Mouse (Mus musculus) limb, embryonic 11.5 days (tissue): ENCODE measurements at regions not wholly inside any gene's neighbourhood (a gene's known extent, or its start where the extent isn't known, plus 50 kb on each side); places are given as distances from the start of the nearest gene placed in this dataset.

Source experiments
- ATAC-seq: fragments of 200-750 bp; cut with Nextera tagmentation; 2 replicates; pipeline ENCODE4 v1.8.0; 2017; ENCODE audit warnings: low read depth; ENCODE audit not compliant: insufficient number of reproducible peaks, low FRiP score, low TSS enrichment
- DNase-seq: peaks from one replicate; pipeline ENCODE4 v3.0.0-alpha.2; 2015; ENCODE audit warnings: low spot score
- H3K27ac ChIP-seq: fragments of 300-500 bp; sonication (generic); replicated peaks from 2 replicates; pipeline ENCODE4 v1.5.1; 2014; ENCODE audit warnings: low read depth, mild to moderate bottlenecking, low read length
- H3K27me3 ChIP-seq: fragments of 300-500 bp; sonication (generic); 2 replicates; pipeline ENCODE4 v1.6.1; 2014; ENCODE audit warnings: mild to moderate bottlenecking, low read length, mixed read lengths; ENCODE audit not compliant: control insufficient read depth, insufficient read depth
- H3K36me3 ChIP-seq: fragments of 300-500 bp; sonication (generic); 2 replicates; pipeline ENCODE4 v1.6.1; 2014; ENCODE audit warnings: mild to moderate bottlenecking, low read length, moderate library complexity, mixed read lengths; ENCODE audit not compliant: control insufficient read depth, insufficient read depth
- H3K4me1 ChIP-seq: fragments of 300-500 bp; sonication (generic); 2 replicates; pipeline ENCODE4 v1.6.1; 2014; ENCODE audit warnings: low read length, mixed read lengths; ENCODE audit not compliant: control insufficient read depth, insufficient read depth
- H3K4me2 ChIP-seq: fragments of 300-500 bp; sonication (generic); 2 replicates; pipeline ENCODE4 v1.6.1; 2014; ENCODE audit warnings: low read depth, mild to moderate bottlenecking, moderate library complexity; ENCODE audit not compliant: severe bottlenecking
- H3K4me3 ChIP-seq: fragments of 300-500 bp; sonication (generic); 2 replicates; pipeline ENCODE4 v1.5.1; 2014; ENCODE audit warnings: low read depth, low read length
- H3K9ac ChIP-seq: fragments of 300-500 bp; sonication (generic); 2 replicates; pipeline ENCODE4 v1.6.1; 2014; ENCODE audit warnings: mild to moderate bottlenecking, low read length
- H3K9me3 ChIP-seq: fragments of 300-500 bp; sonication (generic); 2 replicates; pipeline ENCODE4 v1.6.1; 2016; ENCODE audit warnings: low read length; ENCODE audit not compliant: control insufficient read depth
- WGBS: fragments of 180-500 bp; shearing (Covaris S2); extraction: QIAGEN DNeasy Blood & Tissue Kit; methylation state at CpG from one replicate; pipeline ENCODE4 v1.1.7; 2014; 5-methylcytosine and 5-hydroxymethylcytosine counted together

DNA sequence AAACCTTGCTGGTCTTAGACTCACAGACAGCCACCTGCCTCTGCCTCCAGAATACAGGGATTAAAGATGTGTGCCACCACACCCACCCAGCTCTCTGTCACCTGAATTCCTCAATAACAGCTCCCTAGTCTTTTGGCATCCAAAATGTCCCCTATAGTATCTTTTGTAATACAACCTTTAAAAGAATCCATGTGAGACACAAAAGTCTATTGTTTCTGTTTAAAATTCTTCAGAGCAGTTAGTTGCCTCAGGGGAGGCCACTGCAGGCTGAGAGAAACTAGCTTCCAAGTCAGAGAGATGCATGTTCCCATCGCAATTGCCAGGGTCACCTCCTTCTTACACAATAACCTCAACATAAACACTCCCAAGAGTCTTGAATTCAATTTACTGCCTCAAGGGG is 70.6 kb upstream of the Lama4 start:
- H3K4me2 ChIP-seq = no peak overlapping the region
- ATAC-seq (no peak), DNase-seq (no peak)
- H3K9me3 ChIP-seq = no peaks in the 10 kb centered on the region
- no peak overlapping the region for H3K27ac ChIP-seq
- no peaks in the 10 kb centered on the region for H3K27me3 ChIP-seq
- H3K4me3 ChIP-seq = no peak overlapping the region
- no peaks in the 10 kb centered on the region for H3K4me1 ChIP-seq
- 63% methylated on average over 1 of the region's 1 CpGs for WGBS
- no peak overlapping the region for H3K9ac ChIP-seq
- no peaks in the 10 kb centered on the region for H3K36me3 ChIP-seq

DNA sequence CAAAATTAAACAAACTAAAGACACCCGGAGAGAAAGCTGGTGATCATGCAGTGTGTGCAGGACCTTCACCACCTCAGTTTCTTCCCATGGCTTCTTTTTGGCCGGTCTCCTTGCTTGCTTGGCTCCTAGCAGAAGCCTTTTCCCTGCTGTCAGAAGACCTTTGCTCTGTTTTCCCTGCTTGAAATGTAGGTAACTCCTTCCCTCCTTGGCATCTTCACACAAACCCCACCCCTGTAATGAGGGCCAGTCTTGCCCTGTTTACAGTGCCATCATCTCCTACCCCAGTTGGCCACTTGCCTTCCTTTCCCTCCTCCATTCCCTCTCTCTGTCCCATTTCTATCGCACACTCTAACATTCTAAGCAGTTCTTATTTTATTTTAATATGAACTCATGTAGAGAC is 69.7 kb upstream of the Lama4 start:
- no peak overlapping the region for H3K27ac ChIP-seq
- 87% methylated on average over 3 of the region's 3 CpGs for WGBS
- no peak overlapping the region for H3K4me2 ChIP-seq
- H3K4me3 ChIP-seq = no peak overlapping the region
- no peaks in the 10 kb centered on the region for H3K4me1 ChIP-seq
- H3K9me3 ChIP-seq = no peaks in the 10 kb centered on the region
- ATAC-seq (no peak), DNase-seq (no peak)
- no peak overlapping the region for H3K9ac ChIP-seq
- no peaks in the 10 kb centered on the region for H3K27me3 ChIP-seq
- H3K36me3 ChIP-seq = no peaks in the 10 kb centered on the region

DNA sequence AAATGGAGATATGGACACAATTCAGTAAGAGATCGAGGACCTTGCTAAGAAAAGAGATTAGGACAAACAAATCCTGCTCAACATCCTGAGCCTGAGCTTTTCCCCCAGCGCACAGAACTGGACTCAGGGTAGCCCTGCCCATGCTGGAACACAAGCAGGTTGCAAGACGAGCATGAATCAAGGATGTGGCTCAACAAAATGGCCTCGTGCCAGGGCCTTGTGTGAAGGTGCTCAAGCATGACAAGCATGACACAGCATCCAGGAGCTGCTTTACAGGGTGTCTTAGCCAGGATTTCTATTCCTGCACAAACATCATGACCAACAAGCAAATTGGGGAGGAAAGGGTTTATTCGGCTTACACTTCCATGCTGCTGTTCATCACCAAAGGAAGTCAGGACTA is 67.7 kb upstream of the Lama4 start:
- Histone ChIP-seq H3K4me2 (no peak overlapping the region), H3K27me3 (no peaks in the 10 kb centered on the region), H3K4me1 (no peaks in the 10 kb centered on the region), H3K9ac (no peak overlapping the region), H3K27ac (no peak overlapping the region), H3K9me3 (no peaks in the 10 kb centered on the region), H3K36me3 (no peaks in the 10 kb centered on the region), H3K4me3 (no peak overlapping the region)
- ATAC-seq = no peak
- WGBS = 86% methylated on average over 5 of the region's 5 CpGs
- no peak for DNase-seq

DNA sequence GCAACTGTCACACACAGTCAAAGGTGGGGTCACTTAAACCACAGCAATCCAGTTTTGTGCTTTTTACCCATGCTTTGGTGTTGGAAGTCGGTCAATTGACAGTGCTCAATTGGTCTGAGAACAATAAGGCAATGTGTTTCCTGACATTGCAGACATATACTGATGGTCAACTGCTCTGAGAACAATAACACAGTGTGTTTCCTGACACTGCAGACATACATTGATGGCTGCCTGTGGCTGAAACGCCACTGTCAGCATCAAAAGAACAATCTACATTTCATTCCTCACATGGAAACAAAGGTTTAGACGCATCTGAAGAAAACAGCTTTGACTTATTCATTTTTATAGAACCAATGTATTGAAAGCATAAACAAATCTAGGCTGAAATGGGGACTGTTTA is 59.2 kb upstream of the Lama4 start:
- Histone ChIP-seq H3K4me1 (no peaks in the 10 kb centered on the region), H3K36me3 (no peaks in the 10 kb centered on the region), H3K9ac (no peak overlapping the region), H3K9me3 (no peaks in the 10 kb centered on the region), H3K27ac (no peak overlapping the region), H3K4me2 (no peak overlapping the region), H3K4me3 (no peak overlapping the region), H3K27me3 (no peaks in the 10 kb centered on the region)
- WGBS = 78% methylated on average over 3 of the region's 3 CpGs
- DNase-seq = no peak
- ATAC-seq = no peak

DNA sequence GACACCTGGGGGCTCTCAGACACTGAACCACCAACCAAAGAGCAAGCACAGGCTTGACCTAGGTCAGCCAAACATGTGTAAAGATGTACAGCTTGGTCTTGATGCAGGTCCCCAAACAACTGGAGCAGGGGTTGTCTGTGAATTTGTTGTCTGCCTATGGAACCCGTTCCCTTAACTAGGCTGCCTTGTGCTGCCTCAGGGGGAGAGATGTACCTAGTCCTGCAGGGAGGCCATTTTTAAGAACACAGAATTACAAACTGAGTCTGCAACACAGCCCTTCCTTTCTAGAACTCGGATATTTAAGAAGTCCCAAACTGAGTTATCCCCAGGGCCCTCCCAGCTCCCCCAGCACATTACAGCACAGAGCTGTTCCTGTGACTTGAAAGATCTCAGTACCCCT is 57.5 kb upstream of the Lama4 start:
- ATAC-seq (no peak), DNase-seq (no peak)
- H3K27me3 ChIP-seq = no peaks in the 10 kb centered on the region
- no peak overlapping the region for H3K4me3 ChIP-seq
- H3K36me3 ChIP-seq = no peaks in the 10 kb centered on the region
- 69% methylated on average over 2 of the region's 2 CpGs for WGBS
- H3K4me1 ChIP-seq = no peaks in the 10 kb centered on the region
- H3K27ac ChIP-seq = no peak overlapping the region
- H3K4me2 ChIP-seq = no peak overlapping the region
- H3K9me3 ChIP-seq = no peaks in the 10 kb centered on the region
- no peak overlapping the region for H3K9ac ChIP-seq

DNA sequence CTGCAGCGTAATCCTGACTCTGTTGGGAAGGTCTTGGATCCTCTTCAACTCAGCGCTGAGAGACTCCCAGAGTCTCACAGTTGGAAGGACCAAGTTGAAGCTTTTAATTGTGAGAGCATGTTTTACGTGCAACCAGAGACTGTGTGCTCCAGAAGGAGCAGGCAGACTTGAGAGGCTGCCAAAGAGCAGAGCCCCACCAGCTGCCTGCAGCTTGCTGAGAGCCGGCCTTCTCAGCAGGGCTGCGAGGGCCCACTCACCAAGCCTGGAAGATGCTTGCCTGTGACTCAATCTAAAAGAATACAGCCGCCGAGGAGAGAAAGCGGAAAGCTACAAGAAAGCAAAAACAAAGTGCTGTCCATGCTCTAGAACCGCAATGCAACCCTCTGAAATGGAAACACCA is 57.0 kb upstream of the Lama4 start:
- Histone ChIP-seq H3K27me3 (no peaks in the 10 kb centered on the region), H3K9ac (no peak overlapping the region), H3K4me3 (no peak overlapping the region), H3K27ac (no peak overlapping the region), H3K4me2 (no peak overlapping the region), H3K9me3 (no peaks in the 10 kb centered on the region), H3K36me3 (no peaks in the 10 kb centered on the region), H3K4me1 (no peaks in the 10 kb centered on the region)
- 57% methylated on average over 9 of the region's 9 CpGs for WGBS
- ATAC-seq (no peak), DNase-seq (no peak)

DNA sequence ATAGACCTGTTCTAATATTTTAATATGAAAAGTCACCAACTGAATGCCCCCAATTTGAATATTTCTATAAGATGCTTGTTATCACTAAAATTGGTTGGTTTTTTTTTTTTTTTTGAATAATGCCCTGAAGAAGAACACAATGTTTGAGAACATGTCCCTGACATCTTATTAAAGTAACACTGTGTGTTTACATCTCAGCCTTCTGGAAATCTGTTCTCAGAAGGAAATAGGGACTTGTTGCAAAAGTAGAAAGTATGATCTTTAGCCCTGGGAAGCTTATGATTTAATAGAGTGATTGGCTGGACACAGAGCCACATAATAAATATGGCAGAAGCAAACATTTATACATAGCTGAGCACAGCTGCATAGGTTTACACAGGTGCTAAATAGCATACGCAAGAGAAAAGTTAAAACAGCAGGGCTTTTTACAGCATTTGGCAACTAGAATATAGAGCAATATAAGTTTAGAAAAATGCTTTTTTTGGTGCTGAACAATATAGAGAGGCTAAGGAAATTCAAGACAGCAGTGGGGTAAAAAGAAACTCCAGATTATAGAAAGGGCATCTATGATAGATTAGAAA is 56.1 kb upstream of the Lama4 start:
- H3K9ac ChIP-seq = no peak overlapping the region
- no peak overlapping the region for H3K4me2 ChIP-seq
- no peaks in the 10 kb centered on the region for H3K9me3 ChIP-seq
- ATAC-seq (no peak), DNase-seq (no peak)
- H3K36me3 ChIP-seq = no peaks in the 10 kb centered on the region
- no peak overlapping the region for H3K27ac ChIP-seq
- WGBS = 94% methylated on average over 1 of the region's 1 CpGs
- H3K27me3 ChIP-seq = no peaks in the 10 kb centered on the region
- H3K4me3 ChIP-seq = no peak overlapping the region
- no peaks in the 10 kb centered on the region for H3K4me1 ChIP-seq

DNA sequence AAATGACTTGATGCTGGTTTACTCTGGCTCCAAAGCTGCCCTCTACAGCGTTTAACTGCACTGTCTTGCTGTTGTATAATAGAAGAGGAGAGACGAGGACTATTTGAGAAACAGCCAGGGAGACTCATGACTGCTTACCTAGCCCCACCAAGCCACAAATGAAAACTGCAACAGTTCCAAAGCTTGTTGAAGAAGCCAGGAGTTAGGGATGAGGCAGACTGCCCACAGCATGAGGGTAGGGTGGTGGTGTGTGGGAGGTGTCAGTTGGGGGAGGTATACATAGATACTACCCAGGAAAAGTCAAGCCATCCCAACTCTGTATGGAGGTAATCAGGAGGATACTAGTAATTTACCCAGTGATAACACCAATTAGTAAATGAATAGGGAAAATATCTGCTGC is 55.5 kb upstream of the Lama4 start:
- Histone ChIP-seq H3K27ac (no peak overlapping the region), H3K9ac (no peak overlapping the region), H3K4me2 (no peak overlapping the region), H3K9me3 (no peaks in the 10 kb centered on the region), H3K27me3 (no peaks in the 10 kb centered on the region), H3K4me1 (no peaks in the 10 kb centered on the region), H3K4me3 (no peak overlapping the region), H3K36me3 (no peaks in the 10 kb centered on the region)
- no peak for ATAC-seq
- no peak for DNase-seq
- WGBS = 78% methylated on average over 2 of the region's 2 CpGs

DNA sequence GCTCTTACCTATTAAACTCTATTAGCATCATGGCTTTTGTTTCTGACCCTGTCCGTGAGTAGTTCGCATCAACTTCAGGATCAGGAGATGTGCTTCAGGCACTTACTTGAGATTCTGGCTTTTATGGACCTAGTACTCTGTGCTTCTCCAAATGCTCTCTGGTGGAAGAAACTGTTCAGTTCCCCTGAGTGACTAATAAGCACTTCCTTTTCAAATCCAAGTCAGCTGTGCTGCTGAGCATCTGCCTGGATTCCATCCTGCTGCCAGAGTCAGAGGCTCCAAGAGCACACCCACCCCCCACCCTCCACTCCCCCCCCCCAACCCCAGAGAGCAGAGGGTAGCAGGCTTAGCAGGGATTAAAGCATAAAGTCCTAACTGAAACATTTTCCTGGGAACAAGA is 52.3 kb upstream of the Lama4 start:
- H3K27ac ChIP-seq = no peak overlapping the region
- no peak for ATAC-seq
- no peak overlapping the region for H3K9ac ChIP-seq
- no peaks in the 10 kb centered on the region for H3K36me3 ChIP-seq
- no peak overlapping the region for H3K4me3 ChIP-seq
- DNase-seq = no peak
- H3K27me3 ChIP-seq = no peaks in the 10 kb centered on the region
- H3K4me2 ChIP-seq = no peak overlapping the region
- 81% methylated on average over 2 of the region's 2 CpGs for WGBS
- no peaks in the 10 kb centered on the region for H3K9me3 ChIP-seq
- no peaks in the 10 kb centered on the region for H3K4me1 ChIP-seq
